Mouse (Mus musculus) bone marrow, adult 2 months (tissue): ENCODE measurements around the gene Fam185a. TPM values are rescaled to one million over a fixed set of nuclear protein-coding genes. Genes with fewer than 3 reads are reported as not detected.

Experiments used
- H3K27ac ChIP-seq: fragments of 200-500 bp; 2 replicates; pipeline ENCODE4 v1.5.1; 2012; ENCODE audit warnings: low read depth, mild to moderate bottlenecking, control low read depth, inconsistent platforms, low read length; ENCODE audit not compliant: control insufficient read depth, poor library complexity, insufficient read depth
- H3K4me1 ChIP-seq: fragments of 200-500 bp; 2 replicates; pipeline ENCODE4 v1.6.1; 2011; ENCODE audit warnings: low read length; ENCODE audit not compliant: control insufficient read depth, insufficient read depth
- H3K4me3 ChIP-seq: fragments of 200-500 bp; replicated peaks from 2 replicates; pipeline ENCODE3; 2011; ENCODE audit warnings: mild to moderate bottlenecking, low read depth, low read length, control low read depth; ENCODE audit not compliant: control insufficient read depth
- CTCF ChIP-seq: fragments of 200-500 bp; IDR thresholded peaks from 2 replicates; pipeline ENCODE4 v1.5.1; 2011; ENCODE audit warnings: low read length, control low read depth; ENCODE audit not compliant: control insufficient read depth, insufficient read depth
- POLR2A ChIP-seq: fragments of 200-500 bp; IDR thresholded peaks from 2 replicates; pipeline ENCODE4 v1.6.1; 2011; ENCODE audit warnings: low read depth, mild to moderate bottlenecking, control low read depth, low read length, borderline replicate concordance; ENCODE audit not compliant: control insufficient read depth
- WGBS: fragments of 180-500 bp; shearing (Covaris S2); methylation state at CpG from one replicate; pipeline ENCODE4 v1.1.7; 2018; 5-methylcytosine and 5-hydroxymethylcytosine counted together
- polyA plus RNA-seq: library from polyadenylated mRNA; stranded (reverse); fragments of >200 nt; gene quantifications from 2 replicates; pipeline ENCODE4 v1.2.4, GENCODE M21; 2011; ENCODE audit warnings: low replicate concordance; ENCODE audit not compliant: missing spikeins, insufficient read depth, insufficient read length

Fam185a gene
- polyA plus RNA-seq, 1 experiment = 4.6 TPM

DNA sequence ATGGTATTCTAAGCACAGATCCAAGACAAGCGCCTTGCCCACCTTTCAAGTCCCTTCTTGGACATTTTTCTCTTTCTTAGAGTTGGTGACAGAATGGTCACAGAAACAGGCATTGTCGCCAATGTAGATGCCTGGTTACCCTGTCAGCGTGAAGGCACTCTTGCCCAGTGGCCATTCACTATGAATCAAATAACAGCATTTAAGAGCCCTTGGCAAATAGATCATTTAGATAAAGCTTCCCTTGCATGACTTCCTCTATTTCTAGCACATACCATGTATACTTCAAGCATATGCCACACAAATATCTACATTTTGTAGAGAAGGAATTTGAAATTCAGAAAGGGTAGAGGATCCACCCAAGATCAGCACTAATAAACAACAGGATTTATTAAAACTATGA, 11.4 kb upstream of the Fam185a start:
- TF ChIP-seq POLR2A = no peak
- no peak for TF ChIP-seq CTCF
- Histone ChIP-seq H3K4me1 (peaks cover 8% of the 10 kb centered on the region), H3K4me3 (no peak overlapping the region), H3K27ac (peak overlapping the region; percentile 17; the same call in 1 of the 2 replicates)
- 68% methylated on average over 3 of the region's 3 CpGs for WGBS

DNA sequence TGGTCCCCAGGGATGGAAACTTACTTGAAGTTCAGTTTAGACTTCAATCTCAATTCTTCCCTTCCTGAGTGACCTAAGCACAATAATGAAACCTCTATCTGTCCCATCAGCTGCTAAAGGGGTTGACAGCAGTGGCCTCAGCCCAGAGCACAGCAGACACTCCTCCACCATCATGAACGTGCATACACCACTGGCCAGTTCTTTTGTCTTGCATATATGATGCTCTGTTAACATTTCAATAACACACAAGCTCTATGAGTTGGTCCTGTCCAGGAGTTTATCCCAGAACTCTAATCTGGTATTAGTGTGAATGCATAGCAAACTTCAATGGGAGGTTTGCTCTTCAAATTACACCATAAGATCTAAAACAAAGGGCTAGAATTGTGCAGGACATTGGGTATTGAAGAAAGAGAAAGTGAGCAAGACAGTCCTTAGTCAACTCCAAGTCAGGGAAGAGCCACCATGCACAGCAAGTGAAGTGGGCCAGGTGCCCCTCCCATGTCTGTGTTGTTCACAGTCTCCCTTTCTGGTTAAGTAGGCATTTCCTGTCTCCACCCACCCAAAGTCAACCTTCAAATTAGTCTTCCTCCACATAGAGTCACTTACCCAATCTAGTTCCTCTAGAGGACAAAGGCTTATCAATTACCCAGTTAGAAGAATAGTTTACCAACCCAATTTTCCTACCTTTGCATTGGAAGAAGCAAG, 10.5 kb upstream of the Fam185a start:
- Histone ChIP-seq H3K4me3 (no peak overlapping the region), H3K4me1 (peaks cover 8% of the 10 kb centered on the region), H3K27ac (no peak overlapping the region)
- 47% methylated on average over 1 of the region's 1 CpGs for WGBS
- TF ChIP-seq CTCF (no peak), POLR2A (no peak)

- TF ChIP-seq CTCF = no peak
- TF ChIP-seq POLR2A = no peak
- 21% methylated on average over 4 of the region's 4 CpGs for WGBS
- H3K4me1 ChIP-seq = peaks cover 3% of the 10 kb centered on the region; the same call in 1 of the 2 replicates
- H3K27ac ChIP-seq = no peak overlapping the region
- no peak overlapping the region for H3K4me3 ChIP-seq
Observed at GRCm38 (mm10) chr5:21418613-21419012, 6.1 kb upstream of the Fam185a start.

DNA sequence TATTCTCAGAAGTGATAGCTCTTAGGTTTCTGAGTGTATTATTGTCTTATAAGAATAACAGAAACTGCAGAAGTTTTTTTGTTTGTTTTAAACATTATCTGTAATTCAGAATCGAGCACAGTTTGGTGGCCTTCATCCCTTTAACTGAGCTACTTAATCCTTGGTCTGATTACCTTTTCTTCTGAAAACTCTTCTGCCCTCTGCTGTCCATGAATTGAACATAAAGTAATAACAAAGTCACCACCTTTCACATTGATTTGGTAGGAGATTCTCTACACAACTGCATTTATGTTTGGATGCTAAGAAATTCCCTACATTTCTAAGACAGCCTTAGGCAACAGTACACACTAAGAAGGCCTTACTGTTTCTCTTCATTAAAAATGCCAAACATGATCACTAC, 4.1 kb upstream of the Fam185a start:
- TF ChIP-seq CTCF = no peak
- no peak for TF ChIP-seq POLR2A
- no peak overlapping the region for H3K4me3 ChIP-seq
- no peak overlapping the region for H3K27ac ChIP-seq
- WGBS = 4% methylated on average over 1 of the region's 1 CpGs
- no peaks in the 10 kb centered on the region for H3K4me1 ChIP-seq

GRCm38 (mm10) chr5:21426666-21427065, 1.9 kb downstream of the Fam185a start:
- no peak overlapping the region for H3K4me3 ChIP-seq
- H3K27ac ChIP-seq = no peak overlapping the region
- TF ChIP-seq CTCF (no peak), POLR2A (no peak)
- H3K4me1 ChIP-seq = no peaks in the 10 kb centered on the region; the same call in 1 of the 2 replicates
- 93% methylated on average over 6 of the region's 6 CpGs for WGBS

- WGBS = 76% methylated on average over 11 of the region's 11 CpGs
- Histone ChIP-seq H3K4me3 (no peak overlapping the region), H3K27ac (no peak overlapping the region), H3K4me1 (no peaks in the 10 kb centered on the region)
- no peak for TF ChIP-seq POLR2A
- TF ChIP-seq CTCF = peak; percentile 17; the same call in 1 of the 2 replicates
Observed at GRCm38 (mm10) chr5:21434148-21434929, 9.6 kb downstream of the Fam185a start.

GRCm38 (mm10) chr5:21436471-21436975, 11.8 kb downstream of the Fam185a start:
- TF ChIP-seq POLR2A (no peak), CTCF (no peak)
- no peak overlapping the region for H3K4me3 ChIP-seq
- 85% methylated on average over 8 of the region's 8 CpGs for WGBS
- H3K4me1 ChIP-seq = no peaks in the 10 kb centered on the region
- H3K27ac ChIP-seq = no peak overlapping the region

DNA sequence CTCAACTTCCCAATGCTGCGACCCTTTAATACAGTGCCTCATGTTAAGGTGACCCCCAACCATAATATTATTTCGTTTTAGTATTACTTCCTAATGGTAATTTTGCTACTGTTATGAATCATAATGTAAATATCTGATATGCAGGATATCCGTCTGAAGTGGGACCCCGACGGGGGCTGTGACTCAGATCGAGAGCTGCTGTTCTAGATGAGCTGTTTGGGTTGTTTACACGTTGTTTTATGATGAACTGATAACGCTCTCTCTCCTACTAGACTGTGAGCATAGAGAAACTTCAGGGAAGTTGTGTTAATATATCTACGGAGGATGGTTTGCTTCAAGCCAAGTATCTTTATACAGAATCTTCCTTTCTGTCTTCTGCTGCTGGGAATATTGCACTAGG, 13.7 kb downstream of the Fam185a start:
- Histone ChIP-seq H3K4me3 (no peak overlapping the region), H3K27ac (no peak overlapping the region), H3K4me1 (no peaks in the 10 kb centered on the region)
- no peak for TF ChIP-seq CTCF
- no peak for TF ChIP-seq POLR2A
- 88% methylated on average over 9 of the region's 9 CpGs for WGBS
